Mouse (Mus musculus): Measurements from ENCODE around the gene Cmtm8.

Gene Cmtm8

DNA sequence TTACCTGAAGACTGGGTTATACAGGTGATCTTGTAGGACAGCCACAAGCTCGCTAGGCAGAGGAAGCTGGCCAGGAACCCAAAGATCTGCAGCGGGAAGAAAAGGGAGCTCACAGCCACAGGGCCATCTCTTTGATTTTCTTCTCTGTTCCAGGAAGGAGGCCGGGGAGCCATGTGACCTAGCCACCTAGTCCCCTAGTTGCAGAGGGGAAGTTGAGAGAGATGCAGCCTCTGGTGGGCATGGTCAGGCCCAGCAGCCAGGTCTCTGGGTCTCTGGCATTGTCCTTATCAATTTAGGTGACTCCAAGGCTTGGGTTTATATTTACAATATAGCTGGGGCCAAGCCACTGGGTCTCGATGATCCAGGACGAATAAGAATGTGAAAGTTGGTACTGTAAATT is 85.2 kb downstream of the Cmtm8 start:
- DNase-seq (ENCODE audit: low read depth in 2 of 2, low spot score in 2 of 2), result no peak

DNA sequence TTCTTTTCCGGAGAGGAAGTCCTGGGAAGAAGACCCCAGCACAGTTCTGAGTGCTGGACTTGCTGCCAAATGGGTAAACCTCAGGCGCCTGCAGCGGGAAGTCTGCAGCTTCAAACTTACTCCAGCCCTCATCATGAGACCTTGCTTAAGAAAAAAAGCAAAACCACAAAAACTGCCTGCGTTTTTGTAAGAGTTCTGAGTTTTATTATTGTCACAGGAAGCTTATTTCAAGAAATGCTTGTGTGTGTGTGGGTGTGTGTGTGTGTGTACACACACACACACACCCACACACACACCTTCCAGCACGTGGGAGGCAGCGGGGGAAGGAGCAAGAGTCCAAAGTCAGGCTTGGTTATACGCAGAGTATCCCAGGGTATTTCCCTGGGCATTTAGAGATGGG is 85.7 kb downstream of the Cmtm8 start:
- no peak for DNase-seq (ENCODE audit: low read depth in 2 of 2, low spot score in 2 of 2)

DNA sequence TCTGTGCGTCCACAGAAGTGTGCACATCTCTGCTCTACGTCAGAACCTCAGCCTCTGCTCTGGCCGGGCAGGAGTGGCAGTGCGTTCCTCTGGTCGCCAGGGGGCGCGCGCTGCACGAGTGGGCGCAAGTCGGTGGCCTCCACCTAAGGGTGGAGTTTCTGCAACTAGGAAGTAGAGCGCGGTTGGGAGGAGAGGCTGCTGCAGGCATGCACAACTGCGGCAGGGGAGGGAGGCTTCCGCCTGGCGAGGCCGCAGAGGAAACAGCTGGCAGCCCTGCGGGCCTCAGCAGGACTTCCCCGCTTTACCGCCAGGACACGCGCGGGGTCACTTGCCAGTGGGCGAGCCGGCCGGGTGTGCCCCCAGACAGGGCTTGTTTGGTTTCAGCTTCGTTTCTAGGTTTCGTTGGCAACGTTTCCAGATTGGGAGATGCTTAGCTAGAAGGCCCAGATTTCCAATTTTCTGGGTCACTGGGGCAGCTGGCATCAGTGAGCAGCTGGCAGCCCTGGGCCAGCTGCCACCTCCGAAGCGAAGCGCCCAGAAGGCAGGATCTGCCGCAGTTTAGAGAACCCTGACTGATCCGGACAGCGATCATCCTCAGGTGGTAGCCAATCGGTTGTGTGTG is 91.0 kb downstream of the Cmtm8 start:
- DNase-seq (ENCODE audit: low read depth in 2 of 2, low spot score in 2 of 2), result peak; percentile 92 to 96

DNA sequence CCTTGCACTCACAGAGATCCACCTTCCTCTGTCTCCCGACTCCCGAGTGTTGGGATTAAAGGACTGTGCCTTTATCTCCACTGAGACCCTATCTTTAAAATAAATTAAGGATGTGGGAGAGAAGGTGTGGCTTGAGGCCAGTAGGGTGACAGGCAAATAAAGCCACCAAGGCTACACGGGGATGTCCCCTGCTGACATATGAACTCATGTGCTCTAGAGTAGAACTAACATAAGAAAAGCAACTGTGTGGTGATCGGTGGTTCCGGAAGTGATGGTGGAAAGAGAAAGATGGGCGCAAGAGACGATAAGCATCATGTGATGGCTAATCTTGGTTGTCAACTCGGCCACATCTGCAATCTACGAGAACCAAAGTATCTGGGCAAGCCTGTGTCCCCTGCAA is 91.6 kb downstream of the Cmtm8 start:
- DNase-seq (ENCODE audit: low read depth in 2 of 2, low spot score in 2 of 2), result no peak

DNA sequence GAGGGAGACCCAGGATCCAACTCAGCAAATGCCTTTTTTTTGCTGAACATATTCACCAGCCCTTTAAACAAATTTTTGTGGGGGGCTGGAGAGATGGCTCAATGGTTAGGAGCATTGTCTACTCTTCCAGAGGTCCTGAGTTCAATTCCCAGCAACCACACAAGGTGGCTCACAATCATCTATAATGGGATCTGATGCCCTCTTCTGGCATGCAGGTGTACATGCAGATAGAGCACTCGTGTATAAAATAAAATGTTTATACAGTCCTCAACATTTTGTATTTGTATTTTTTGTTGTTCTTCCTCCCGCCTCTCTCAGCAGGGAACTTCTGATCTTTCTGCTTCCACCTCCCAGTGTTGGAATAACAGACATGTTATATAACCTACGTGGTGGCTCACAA is 92.4 kb downstream of the Cmtm8 start:
- no peak for DNase-seq (ENCODE audit: low read depth in 2 of 2, low spot score in 2 of 2)

DNA sequence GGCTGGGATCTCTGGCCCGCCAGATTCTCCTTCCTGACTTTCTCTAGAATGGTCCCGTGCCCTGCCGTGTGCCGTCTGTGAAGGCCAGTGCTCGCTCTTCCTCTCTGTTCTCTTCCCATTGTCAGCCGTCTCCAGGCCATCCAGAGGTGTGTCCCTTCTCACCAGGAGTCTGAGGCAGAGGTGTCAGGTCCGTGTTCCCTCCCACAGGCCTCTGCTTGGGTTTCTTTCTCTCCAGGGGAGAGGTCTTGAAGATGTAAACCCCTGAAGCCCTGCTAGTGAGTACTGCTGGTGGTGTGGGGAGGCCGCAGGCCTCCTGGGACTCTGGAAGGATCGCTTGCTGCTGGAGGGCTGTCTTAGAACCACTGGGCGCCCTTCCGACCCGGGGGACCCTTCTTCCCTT is 96.5 kb downstream of the Cmtm8 start:
- no peak for DNase-seq (ENCODE audit: low read depth in 2 of 2, low spot score in 2 of 2)

DNA sequence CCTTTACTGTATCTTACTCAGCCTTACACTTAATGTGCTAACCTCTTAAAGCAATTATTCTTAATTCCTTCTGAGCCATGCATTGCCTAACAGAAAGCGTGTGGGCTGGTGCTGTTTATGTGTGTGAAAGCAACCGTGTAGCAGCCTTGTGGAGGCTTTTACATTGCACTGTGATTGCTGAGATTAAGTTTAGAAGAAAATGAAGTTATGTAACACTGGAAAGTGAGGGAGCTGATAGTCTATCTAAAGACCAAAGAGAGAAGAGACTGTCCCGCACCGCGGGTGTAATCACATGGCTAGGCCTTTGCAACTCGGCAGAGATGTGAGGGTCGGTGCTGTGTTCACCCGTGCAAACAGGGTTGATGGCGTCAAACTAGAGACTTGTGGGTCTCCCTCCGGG is 96.9 kb downstream of the Cmtm8 start:
- DNase-seq (ENCODE audit: low read depth in 2 of 2, low spot score in 2 of 2), result no peak

DNA sequence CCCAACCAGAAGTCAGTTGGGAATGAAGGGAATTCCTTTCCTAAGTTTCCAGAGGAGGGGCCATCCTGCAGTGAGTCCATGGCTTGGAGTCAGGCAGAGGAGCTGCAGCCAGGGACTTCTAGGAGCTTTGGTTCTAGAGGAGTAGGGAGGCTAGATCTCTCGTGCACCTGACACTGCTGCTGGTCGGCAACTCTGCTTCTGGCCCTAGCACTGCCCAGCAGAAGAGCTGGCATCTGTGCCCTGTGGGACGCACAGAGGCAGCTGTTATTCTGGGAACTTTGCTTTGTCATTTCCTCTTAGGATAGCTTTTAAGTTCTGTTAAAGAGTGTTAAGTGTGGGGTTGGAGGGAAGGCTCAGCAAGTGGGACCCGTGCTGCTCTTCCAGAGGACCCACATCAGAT is 98.3 kb downstream of the Cmtm8 start:
- DNase-seq (ENCODE audit: low read depth in 2 of 2, low spot score in 2 of 2), result no peak

DNA sequence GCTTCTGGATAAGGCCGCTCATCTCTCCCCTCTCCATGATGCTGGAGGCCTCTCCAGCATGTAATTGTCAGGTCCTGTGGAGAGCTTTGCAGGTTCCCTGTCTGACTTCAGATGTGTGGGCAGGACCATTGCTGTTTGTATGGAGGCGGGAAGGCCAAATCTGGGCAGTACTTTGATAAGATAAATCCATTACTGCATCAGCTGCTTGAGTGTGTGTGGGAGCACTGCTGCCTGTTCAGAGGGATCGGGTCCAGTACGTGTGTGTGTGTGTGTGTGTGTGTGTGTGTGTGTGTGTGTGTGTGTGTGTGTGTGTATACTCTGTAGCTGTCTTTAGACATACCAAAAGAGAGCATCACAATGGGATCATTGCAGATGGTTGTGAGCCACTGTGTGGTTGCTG is 98.8 kb downstream of the Cmtm8 start:
- DNase-seq (ENCODE audit: low read depth in 2 of 2, low spot score in 2 of 2), result no peak

DNA sequence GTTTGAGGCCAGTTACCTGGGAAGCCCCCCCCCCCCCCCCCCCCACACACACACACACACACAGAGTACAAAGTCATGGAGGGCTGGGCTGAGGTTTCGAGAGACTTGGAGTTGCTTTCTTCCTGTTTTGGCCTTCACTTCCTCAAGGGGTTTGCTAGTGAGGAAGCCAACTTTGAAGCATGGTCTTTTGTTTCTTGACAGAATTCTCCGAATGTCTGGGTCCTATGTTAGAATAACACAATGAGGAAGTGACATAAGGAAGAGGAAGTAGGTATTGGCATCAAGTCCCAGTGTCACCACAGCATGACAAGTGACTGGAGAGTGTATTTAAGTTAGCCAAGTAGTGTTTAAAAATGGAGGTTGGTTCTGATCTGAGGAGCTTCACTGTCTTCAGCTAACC is 101.2 kb downstream of the Cmtm8 start:
- peak; percentile 20 to 50 for DNase-seq (ENCODE audit: low read depth in 2 of 2, low spot score in 2 of 2)

DNA sequence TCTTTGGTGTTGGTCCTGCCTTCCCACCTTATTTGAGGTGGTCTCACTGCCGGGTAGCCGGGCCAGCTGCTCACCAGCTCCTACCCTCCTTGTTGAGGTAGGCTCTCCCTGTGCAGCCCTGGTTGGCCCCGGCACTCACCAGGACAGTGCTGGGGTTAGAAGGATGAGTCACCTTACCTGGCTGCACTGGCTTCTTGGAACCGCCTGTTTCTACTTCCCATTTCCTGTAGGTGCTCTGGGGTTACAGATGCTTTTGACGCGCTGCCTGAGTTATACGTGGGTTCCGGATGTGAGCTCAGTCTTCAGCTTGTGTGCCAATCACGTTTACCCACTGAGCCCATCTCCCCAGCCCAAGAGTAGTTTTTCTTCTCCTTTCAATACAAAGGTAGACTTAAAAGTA is 103.6 kb downstream of the Cmtm8 start:
- peak; percentile 27 to 43 for DNase-seq (ENCODE audit: low read depth in 2 of 2, low spot score in 2 of 2)
